Mouse (Mus musculus) forebrain, embryonic 11.5 days (tissue): ENCODE measurements around the gene Ghrh. TPM values are rescaled to one million over a fixed set of nuclear protein-coding genes. Genes with fewer than 3 reads are reported as not detected.
A peak's percentile ranks its signal among the peaks of the same experiment; 100 is the strongest.

Source experiments
- ATAC-seq: fragments of 200-750 bp; cut with Nextera tagmentation; replicated peaks from 2 replicates; pipeline ENCODE4 v1.8.0; 2017; ENCODE audit warnings: moderate TSS enrichment; ENCODE audit not compliant: low FRiP score
- DNase-seq: peaks from one replicate; pipeline ENCODE4 v3.0.0-alpha.2; 2017; ENCODE audit warnings: low spot score
- H3K27ac ChIP-seq: fragments of 300-500 bp; sonication (generic); 2 replicates; pipeline ENCODE4 v1.5.1; 2014; ENCODE audit warnings: low read depth, low read length
- H3K27me3 ChIP-seq: fragments of 300-500 bp; sonication (generic); 2 replicates; pipeline ENCODE4 v1.6.1; 2014; ENCODE audit warnings: mild to moderate bottlenecking, low read length, mixed read lengths; ENCODE audit not compliant: control insufficient read depth, insufficient read depth
- H3K36me3 ChIP-seq: fragments of 300-500 bp; sonication (generic); 2 replicates; pipeline ENCODE4 v1.6.1; 2014; ENCODE audit warnings: mild to moderate bottlenecking, low read length, moderate library complexity, mixed read lengths; ENCODE audit not compliant: control insufficient read depth, insufficient read depth
- H3K4me1 ChIP-seq: fragments of 300-500 bp; sonication (generic); replicated peaks from 2 replicates; pipeline ENCODE4 v1.6.1; 2014; ENCODE audit warnings: low read length, mixed read lengths; ENCODE audit not compliant: control insufficient read depth, insufficient read depth
- H3K4me2 ChIP-seq: fragments of 300-500 bp; sonication (generic); 2 replicates; pipeline ENCODE4 v1.6.1; 2014; ENCODE audit warnings: low read depth, mild to moderate bottlenecking, low read length, moderate library complexity, mixed read lengths; ENCODE audit not compliant: severe bottlenecking
- H3K4me3 ChIP-seq: fragments of 300-500 bp; sonication (generic); 2 replicates; pipeline ENCODE4 v1.5.1; 2014; ENCODE audit warnings: low read depth, low read length
- H3K9ac ChIP-seq: fragments of 300-500 bp; sonication (generic); 2 replicates; pipeline ENCODE4 v1.6.1; 2014; ENCODE audit warnings: low read length
- H3K9me3 ChIP-seq: fragments of 300-500 bp; sonication (generic); 2 replicates; pipeline ENCODE4 v1.6.1; 2016; ENCODE audit warnings: low read length, mixed read lengths; ENCODE audit not compliant: control insufficient read depth
- WGBS: fragments of 180-500 bp; shearing (Covaris S2); extraction: QIAGEN DNeasy Blood & Tissue Kit; methylation state at CpG from one replicate; pipeline ENCODE4 v1.1.7; 2014; 5-methylcytosine and 5-hydroxymethylcytosine counted together
- polyA plus RNA-seq: library from polyadenylated mRNA; unstranded; fragments of >200 nt; fragmentation: Nextera tagmentation; extraction: Ambion mirVana; gene quantifications from 2 replicates; pipeline ENCODE4 v1.2.1, GENCODE M21; 2014

The Ghrh gene
- polyA plus RNA-seq, 1 experiment from 2014 or later = 1.5 TPM

- no peaks in the 10 kb centered on the region for H3K9me3 ChIP-seq
- WGBS = 87% methylated on average over 9 of the region's 9 CpGs
- no peaks in the 10 kb centered on the region for H3K27me3 ChIP-seq
- no peaks in the 10 kb centered on the region; the same call in none of the 2 replicates for H3K4me1 ChIP-seq
- DNase-seq = no peak
- H3K9ac ChIP-seq = no peak overlapping the region
- no peak overlapping the region for H3K4me3 ChIP-seq
- H3K36me3 ChIP-seq = no peaks in the 10 kb centered on the region; the same call in 1 of the 2 replicates
- 0 out of 2 replicates have a peak, but pooled peaks have one; percentile 9 for ATAC-seq
- H3K27ac ChIP-seq = no peak overlapping the region
- H3K4me2 ChIP-seq = peak overlapping the region; percentile 91
These were observed 19.5 kb upstream of the Ghrh start for GRCm38 (mm10) chr2:157366762-157367161.

- H3K4me3 ChIP-seq = no peak overlapping the region
- WGBS = 91% methylated on average over 3 of the region's 3 CpGs
- H3K36me3 ChIP-seq = no peaks in the 10 kb centered on the region
- no peak for DNase-seq
- no peaks in the 10 kb centered on the region for H3K9me3 ChIP-seq
- no peak overlapping the region for H3K27ac ChIP-seq
- H3K9ac ChIP-seq = no peak overlapping the region
- no peak overlapping the region for H3K4me2 ChIP-seq
- ATAC-seq = no peak
- no peaks in the 10 kb centered on the region for H3K27me3 ChIP-seq
- H3K4me1 ChIP-seq = no peaks in the 10 kb centered on the region; the same call in none of the 2 replicates
These were observed 15.7 kb upstream of the Ghrh start for GRCm38 (mm10) chr2:157363031-157363430.

GRCm38 (mm10) chr2:157360028-157360427 lies 12.7 kb upstream of the Ghrh start:
- DNase-seq (no peak), ATAC-seq (no peak)
- Histone ChIP-seq H3K9ac (no peak overlapping the region), H3K27ac (no peak overlapping the region), H3K4me3 (no peak overlapping the region), H3K9me3 (no peaks in the 10 kb centered on the region), H3K4me1 (no peaks in the 10 kb centered on the region), H3K27me3 (no peaks in the 10 kb centered on the region), H3K36me3 (no peaks in the 10 kb centered on the region), H3K4me2 (no peak overlapping the region)
- WGBS = 86% methylated on average over 5 of the region's 5 CpGs

GRCm38 (mm10) chr2:157354106-157354505 lies 6.8 kb upstream of the Ghrh start:
- no peaks in the 10 kb centered on the region for H3K9me3 ChIP-seq
- ATAC-seq = no peak
- H3K4me3 ChIP-seq = no peak overlapping the region
- WGBS = 69% methylated on average over 3 of the region's 3 CpGs
- no peaks in the 10 kb centered on the region for H3K36me3 ChIP-seq
- no peaks in the 10 kb centered on the region for H3K27me3 ChIP-seq
- H3K9ac ChIP-seq = no peak overlapping the region
- H3K27ac ChIP-seq = no peak overlapping the region
- H3K4me1 ChIP-seq = 0 out of 2 replicates have a peak, but pooled peaks cover 2% of the 10 kb centered on the region
- no peak for DNase-seq
- no peak overlapping the region for H3K4me2 ChIP-seq

- H3K27me3 ChIP-seq = no peaks in the 10 kb centered on the region
- H3K4me3 ChIP-seq = no peak overlapping the region
- no peak overlapping the region for H3K9ac ChIP-seq
- no peak overlapping the region for H3K27ac ChIP-seq
- H3K9me3 ChIP-seq = no peaks in the 10 kb centered on the region
- no peak overlapping the region for H3K4me2 ChIP-seq
- peaks cover 2% of the 10 kb centered on the region; the same call in 1 of the 2 replicates for H3K4me1 ChIP-seq
- H3K36me3 ChIP-seq = no peaks in the 10 kb centered on the region
- 76% methylated on average over 4 of the region's 4 CpGs for WGBS
- ATAC-seq (no peak), DNase-seq (no peak)
These were observed 5.9 kb upstream of the Ghrh start for GRCm38 (mm10) chr2:157353183-157353582.

- Histone ChIP-seq H3K9me3 (no peaks in the 10 kb centered on the region), H3K4me3 (no peak overlapping the region), H3K4me1 (peaks cover 6% of the 10 kb centered on the region; the same call in 1 of the 2 replicates), H3K27ac (peak overlapping the region; percentile 41; the same call in 1 of the 2 replicates), H3K4me2 (no peak overlapping the region), H3K27me3 (no peaks in the 10 kb centered on the region), H3K36me3 (no peaks in the 10 kb centered on the region), H3K9ac (no peak overlapping the region; the same call in 1 of the 2 replicates)
- DNase-seq (no peak), ATAC-seq (peak; percentile 53; the same call in 1 of the 2 replicates)
- WGBS = 57% methylated on average over 12 of the region's 12 CpGs
These were observed 1.9 kb upstream of the Ghrh start for GRCm38 (mm10) chr2:157349121-157349778.

- Histone ChIP-seq H3K4me1 (peaks cover 36% of the 10 kb centered on the region), H3K9ac (0 out of 2 replicates have a peak overlapping the region, but pooled peaks have one; percentile 5), H3K4me2 (no peak overlapping the region), H3K27me3 (no peaks in the 10 kb centered on the region), H3K27ac (no peak overlapping the region; the same call in 1 of the 2 replicates), H3K9me3 (no peaks in the 10 kb centered on the region), H3K36me3 (no peaks in the 10 kb centered on the region), H3K4me3 (no peak overlapping the region)
- no peak for ATAC-seq
- no peak for DNase-seq
- 59% methylated on average over 6 of the region's 6 CpGs for WGBS
These were observed 4.0 kb downstream of the Ghrh start for GRCm38 (mm10) chr2:157343337-157343736.

- Histone ChIP-seq H3K27ac (peak overlapping the region; percentile 82), H3K27me3 (no peaks in the 10 kb centered on the region), H3K9me3 (no peaks in the 10 kb centered on the region), H3K36me3 (no peaks in the 10 kb centered on the region), H3K4me2 (no peak overlapping the region), H3K4me3 (no peak overlapping the region), H3K4me1 (peaks cover 32% of the 10 kb centered on the region), H3K9ac (peak overlapping the region; percentile 64)
- DNase-seq = no peak
- ATAC-seq = no peak
- 38% methylated on average over 5 of the region's 5 CpGs for WGBS
These were observed 4.9 kb downstream of the Ghrh start for GRCm38 (mm10) chr2:157342328-157342926.
